Mouse (Mus musculus): ENCODE measurements at regions not wholly inside any gene's neighbourhood (a gene's known extent, or its start where the extent isn't known, plus 50 kb on each side); places are given as distances from the start of the nearest gene placed in this dataset.
"Not testable (repeated sequence)": the region's sequence is repeated elsewhere in the genome, so short reads cannot be mapped to it uniquely, and the experiment has no call there.

DNA sequence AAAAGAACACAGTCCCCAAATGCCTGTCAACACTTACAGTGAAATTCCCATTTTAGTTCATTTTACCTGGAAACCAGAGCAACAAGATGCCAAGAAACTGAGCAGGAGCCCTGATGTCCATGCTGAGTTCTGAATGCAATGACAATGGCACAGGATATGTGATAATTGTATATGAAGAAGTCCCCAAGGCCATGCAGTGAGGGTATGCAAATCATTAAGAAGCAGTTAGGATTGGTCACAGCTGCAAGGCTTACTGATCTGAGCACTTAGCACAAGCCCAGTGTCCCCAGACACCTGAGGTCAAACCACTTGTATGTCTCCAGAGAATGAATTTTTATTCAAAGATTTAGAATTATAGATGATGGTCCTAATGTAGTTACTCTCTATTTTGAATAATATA, 419.0 kb upstream of the Tacstd2 start:
- DNase-seq, result not testable (repeated sequence)

- not testable (repeated sequence) for DNase-seq
Measured at GRCm38 (mm10) chr6:67931499-67931898, 395.9 kb upstream of the Tacstd2 start.

GRCm38 (mm10) chr6:67922537-67922936, 386.9 kb upstream of the Tacstd2 start:
- DNase-seq, result no peak

DNA sequence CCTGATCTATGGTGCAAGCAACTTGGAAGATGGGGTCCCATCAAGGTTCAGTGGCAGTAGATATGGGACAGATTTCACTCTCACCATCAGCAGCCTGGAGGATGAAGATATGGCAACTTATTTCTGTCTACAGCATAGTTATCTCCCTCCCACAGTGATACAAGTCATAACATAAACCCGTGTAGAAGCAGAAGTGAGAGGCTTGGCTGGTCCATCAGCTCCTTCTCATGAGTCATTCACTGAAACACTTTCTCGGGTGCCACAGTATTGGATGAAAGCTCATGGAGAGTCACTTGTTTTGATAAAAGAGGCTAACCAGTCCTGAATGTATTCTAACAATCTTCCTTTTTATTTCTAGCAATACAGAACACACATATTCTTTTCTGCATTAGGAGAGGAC, 378.3 kb upstream of the Tacstd2 start:
- DNase-seq, result no peak

GRCm38 (mm10) chr6:67913309-67913708, 377.7 kb upstream of the Tacstd2 start:
- no peak for DNase-seq

DNA sequence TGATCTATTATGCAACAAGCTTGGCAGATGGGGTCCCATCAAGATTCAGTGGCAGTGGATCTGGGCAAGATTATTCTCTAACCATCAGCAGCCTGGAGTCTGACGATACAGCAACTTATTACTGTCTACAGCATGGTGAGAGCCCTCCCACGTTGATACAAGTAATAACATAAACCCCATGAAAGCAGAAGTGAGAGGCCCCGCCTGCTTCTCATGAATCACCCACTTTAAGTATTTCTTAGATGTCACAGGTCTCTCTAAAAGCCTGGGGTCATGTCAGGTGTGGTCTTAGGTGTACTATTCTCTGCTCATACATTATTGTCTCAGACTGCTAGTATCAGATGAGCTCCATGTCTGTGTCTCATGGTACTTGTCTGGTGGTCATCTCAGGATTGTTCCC, 360.9 kb upstream of the Tacstd2 start:
- no peak for DNase-seq

- no peak for DNase-seq
Measured at GRCm38 (mm10) chr6:67895858-67896257, 360.3 kb upstream of the Tacstd2 start.

- no peak for DNase-seq
Measured at GRCm38 (mm10) chr6:67887586-67887985, 352.0 kb upstream of the Tacstd2 start.

- DNase-seq, result no peak
Measured at GRCm38 (mm10) chr6:67884893-67885292, 349.3 kb upstream of the Tacstd2 start.

DNA sequence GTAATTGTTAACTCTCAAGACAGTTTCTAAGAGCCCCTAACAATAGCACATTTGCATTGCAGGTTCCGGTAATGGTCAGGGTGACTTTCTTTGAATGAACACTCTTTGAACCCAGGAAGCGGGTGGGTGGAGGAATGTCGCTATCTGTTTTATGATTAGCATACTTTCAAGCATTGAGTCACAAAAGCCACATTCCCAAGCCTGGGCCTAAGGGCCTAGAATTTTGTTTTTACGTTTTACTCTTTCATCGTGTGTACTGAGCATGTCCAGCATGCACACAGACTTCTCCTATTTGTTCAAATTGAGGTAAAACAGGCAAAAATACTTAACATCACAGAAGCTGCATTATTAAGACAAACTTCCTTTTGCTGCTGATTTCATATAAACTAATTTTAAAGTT, 345.9 kb upstream of the Tacstd2 start:
- not testable (repeated sequence) for DNase-seq

GRCm38 (mm10) chr6:67857945-67858344, 322.3 kb upstream of the Tacstd2 start:
- not testable (repeated sequence) for DNase-seq

GRCm38 (mm10) chr6:67839486-67839885, 303.9 kb upstream of the Tacstd2 start:
- not testable (repeated sequence) for DNase-seq

DNA sequence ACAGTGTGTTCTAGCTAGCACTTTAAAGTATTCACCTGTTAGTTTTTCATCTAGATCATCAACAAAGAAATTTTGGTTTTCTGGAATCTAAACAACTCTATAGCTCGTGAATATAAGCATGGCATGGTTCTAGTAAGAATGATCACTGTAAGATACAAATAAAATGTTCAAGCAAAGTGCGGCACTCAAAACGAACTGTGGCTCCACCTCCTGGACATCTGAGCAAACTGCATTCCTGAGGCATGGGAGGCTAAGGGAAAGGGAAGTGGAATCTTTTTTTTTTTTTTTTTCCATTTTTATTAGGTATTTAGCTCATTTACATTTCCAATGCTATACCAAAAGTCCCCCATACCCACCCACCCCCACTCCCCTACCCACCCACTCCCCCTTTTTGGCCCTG, 276.9 kb upstream of the Tacstd2 start:
- DNase-seq, result peak; percentile 26

DNA sequence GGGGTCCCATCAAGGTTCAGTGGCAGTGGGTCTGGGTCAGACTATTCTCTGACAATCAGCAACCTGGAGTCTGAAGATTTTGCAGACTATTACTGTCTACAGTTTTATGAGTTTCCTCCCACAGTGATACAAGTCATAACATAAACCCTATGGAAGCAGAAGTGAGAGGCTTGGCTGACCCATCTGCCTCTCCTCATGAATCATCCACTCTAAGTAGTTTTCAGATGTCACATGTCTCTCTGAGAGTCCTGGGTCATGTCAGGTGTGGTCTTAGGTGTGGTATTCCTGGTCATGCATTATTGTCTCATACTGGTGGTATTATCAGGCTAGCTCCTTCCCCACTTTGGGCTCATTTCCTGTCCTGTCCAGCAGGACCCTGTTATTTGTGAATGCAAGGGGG, 255.8 kb upstream of the Tacstd2 start:
- no peak for DNase-seq

- DNase-seq, result no peak
Measured at GRCm38 (mm10) chr6:67790742-67791141, 255.1 kb upstream of the Tacstd2 start.

DNA sequence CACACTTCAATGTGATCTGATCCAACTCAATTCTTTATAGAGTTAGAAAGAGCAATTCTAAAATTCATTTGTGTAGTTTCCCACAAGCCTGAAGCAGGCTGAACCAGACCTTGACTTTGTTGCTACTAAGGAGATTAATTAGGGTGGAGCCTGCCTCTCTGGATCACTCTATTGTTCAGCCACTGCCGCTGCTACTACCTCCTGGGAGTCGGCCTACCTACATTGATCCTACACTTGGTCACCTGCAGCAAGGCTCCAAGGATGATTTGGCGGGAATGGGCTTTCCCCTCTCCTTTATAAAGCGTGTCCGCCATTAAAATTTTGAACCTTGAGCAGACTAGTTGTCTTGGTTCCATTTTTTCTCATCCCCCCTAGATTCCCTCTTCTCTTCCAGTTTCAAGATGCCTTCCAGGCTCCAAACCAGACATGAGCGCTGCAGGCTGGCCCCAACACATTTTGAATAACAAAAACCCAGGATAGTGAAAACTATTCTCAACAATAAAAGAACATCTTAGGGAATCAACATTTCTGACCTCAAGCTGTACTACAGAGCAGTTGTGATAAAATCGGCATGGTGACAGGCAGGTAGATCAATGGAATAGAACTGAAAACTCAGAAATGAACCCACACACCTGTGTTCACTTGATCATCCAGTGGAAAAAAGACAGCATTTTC, 251.6 kb upstream of the Tacstd2 start:
- DNase-seq, result no peak

GRCm38 (mm10) chr6:67778883-67779282, 243.3 kb upstream of the Tacstd2 start:
- no peak for DNase-seq

- DNase-seq, result not testable (repeated sequence)
Measured at GRCm38 (mm10) chr6:67754102-67754501, 218.5 kb upstream of the Tacstd2 start.

GRCm38 (mm10) chr6:67725611-67726010, 190.0 kb upstream of the Tacstd2 start:
- DNase-seq, result no peak

GRCm38 (mm10) chr6:67698952-67699351, 163.4 kb upstream of the Tacstd2 start:
- peak; percentile 32 for DNase-seq

DNA sequence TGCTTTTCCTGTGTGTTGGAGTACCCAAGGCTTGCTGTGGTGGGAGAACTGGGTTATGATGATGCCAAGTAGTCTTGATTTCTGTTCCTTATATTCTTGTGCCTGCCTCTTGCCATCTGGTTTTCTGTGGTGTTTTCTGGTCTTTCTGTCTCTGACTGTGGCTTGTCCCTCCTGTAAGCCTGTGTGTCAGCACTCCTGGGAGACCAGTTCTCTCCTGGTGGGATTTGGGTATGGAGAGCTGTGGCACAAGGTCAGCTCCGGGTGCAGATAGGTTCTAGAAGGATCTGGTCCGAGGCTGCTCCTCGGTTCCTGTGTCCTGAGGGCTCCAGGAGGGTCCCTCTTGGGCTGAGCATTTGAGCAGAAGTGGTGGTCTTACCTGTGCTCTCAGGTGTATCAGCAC, 155.4 kb upstream of the Tacstd2 start:
- not testable (repeated sequence) for DNase-seq

DNA sequence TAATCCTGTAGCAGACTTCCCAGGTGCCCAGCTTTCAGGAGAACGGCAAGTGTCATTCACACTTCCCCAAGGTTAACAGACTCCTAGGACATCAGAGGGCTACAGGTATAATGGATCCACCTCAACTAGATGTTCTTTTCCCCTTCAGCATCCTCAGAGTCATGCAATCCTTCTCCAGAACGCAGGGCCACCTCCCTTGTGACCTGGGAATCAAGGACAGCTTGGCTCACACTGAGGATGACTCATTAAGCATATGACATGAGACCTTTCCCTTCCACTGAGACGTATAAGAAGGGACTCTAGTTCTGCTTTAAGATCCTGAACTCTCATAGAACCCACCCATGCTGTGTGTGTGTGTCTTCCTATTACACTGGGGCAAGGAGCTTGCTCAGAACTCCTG, 147.5 kb upstream of the Tacstd2 start:
- not testable (repeated sequence) for DNase-seq

DNA sequence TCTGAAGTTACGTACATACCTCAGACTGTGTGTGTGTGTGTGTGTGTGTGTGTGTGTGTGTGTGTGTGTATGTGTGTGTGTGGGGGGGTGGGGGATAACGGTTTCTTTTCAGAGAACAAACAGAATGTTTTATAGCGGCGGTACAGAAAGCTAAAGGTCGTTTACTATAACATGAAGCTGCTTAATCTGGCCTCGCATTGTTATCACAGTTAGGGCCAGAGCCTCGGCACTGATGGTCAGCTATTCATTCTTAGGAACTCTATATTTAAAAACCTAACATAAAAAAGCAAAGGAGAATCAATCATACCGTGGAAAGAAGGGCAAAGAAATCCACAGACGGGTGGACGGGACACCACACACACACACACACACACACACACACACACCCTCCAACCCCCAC, 146.0 kb upstream of the Tacstd2 start:
- DNase-seq, result not testable (repeated sequence)

- DNase-seq, result not testable (repeated sequence)
Measured at GRCm38 (mm10) chr6:67679106-67679505, 143.5 kb upstream of the Tacstd2 start.

GRCm38 (mm10) chr6:67674717-67675116, 139.1 kb upstream of the Tacstd2 start:
- DNase-seq, result not testable (repeated sequence)

All from kidney, postnatal 10 days (tissue).